In genomic region chrX:105927941-105928860, GRCm38 (mm10) we compare ENCODE assay signal across 8 mouse cellular contexts. TPM values are rescaled to one million over a fixed set of nuclear protein-coding genes. Genes with fewer than 3 reads are reported as not detected.
DNase-seq lines count a peak whose midpoint lies in the region; ATAC-seq and TF ChIP-seq lines count a peak whose summit lies in the region.

No protein-coding gene starts in this region.

- no peak for TF ChIP-seq CTCF in liver, embryonic 14.5 days (IDR thresholded peaks at IDR 0.05; ENCODE audit: low read depth)

- H3K27me3 ChIP-seq in heart, embryonic 11.5 days (ENCODE audit: control insufficient read depth, insufficient read depth, low read length) = no peaks in the 10 kb centered on the region
- 0 out of 2 replicates have a peak, but pooled peaks cover 4% of the 10 kb centered on the region for H3K27me3 ChIP-seq in kidney, embryonic 15.5 days
- H3K27me3 ChIP-seq in liver, embryonic 14.5 days (ENCODE audit: control insufficient read depth, insufficient read depth, low read length) = no peaks in the 10 kb centered on the region
- no peaks in the 10 kb centered on the region for H3K27me3 ChIP-seq in neural tube, embryonic 11.5 days (ENCODE audit: control insufficient read depth, insufficient read depth, low read length)

- 0 out of 2 replicates have a peak, but pooled peaks have one; percentile 20 for ATAC-seq in heart, embryonic 11.5 days (replicated peaks; ENCODE audit: insufficient number of reproducible peaks, low FRiP score, low TSS enrichment)
- ATAC-seq in kidney, embryonic 15.5 days (replicated peaks; ENCODE audit: low FRiP score) = peak; percentile 73
- peak; percentile 46 for ATAC-seq in liver, embryonic 14.5 days (ENCODE audit: insufficient read depth)
- ATAC-seq in neural tube, embryonic 11.5 days (ENCODE audit: insufficient read depth, low FRiP score, low TSS enrichment) = peak; percentile 74

- H3K9me3 ChIP-seq in heart, embryonic 11.5 days (replicated peaks; ENCODE audit: control insufficient read depth, low read length) = no peaks in the 10 kb centered on the region; the same call in 1 of the 2 replicates
- no peaks in the 10 kb centered on the region for H3K9me3 ChIP-seq in kidney, embryonic 15.5 days (replicated peaks)
- H3K9me3 ChIP-seq in liver, embryonic 14.5 days (ENCODE audit: control insufficient read depth, low read length) = no peaks in the 10 kb centered on the region
- no peaks in the 10 kb centered on the region for H3K9me3 ChIP-seq in neural tube, embryonic 11.5 days (ENCODE audit: control insufficient read depth, low read length)

- WGBS in heart, embryonic 11.5 days (ENCODE audit: insufficient replicate concordance) = 13% methylated on average over 47 of the region's 69 CpGs
- WGBS in kidney, embryonic 15.5 days = 18% methylated on average over 48 of the region's 69 CpGs
- WGBS in liver, embryonic 14.5 days (ENCODE audit: insufficient replicate concordance) = 22% methylated on average over 55 of the region's 69 CpGs
- WGBS in neural tube, embryonic 11.5 days = 23% methylated on average over 34 of the region's 69 CpGs

- H3K4me3 ChIP-seq in heart, embryonic 11.5 days (ENCODE audit: low read depth, low read length) = peak overlapping the region; percentile 71
- peak overlapping the region; percentile 72 for H3K4me3 ChIP-seq in kidney, embryonic 15.5 days (replicated peaks)
- H3K4me3 ChIP-seq in liver, embryonic 14.5 days (ENCODE audit: insufficient read depth in 1 of 2, low read depth in 2 of 2, low read length in 2 of 2) = peak overlapping the region; percentile 85 to 94
- peak overlapping the region; percentile 61 for H3K4me3 ChIP-seq in neural tube, embryonic 11.5 days (ENCODE audit: low read depth, low read length)

- H3K4me1 ChIP-seq in heart, embryonic 11.5 days (ENCODE audit: control insufficient read depth, insufficient read depth, low read length) = peaks cover 4% of the 10 kb centered on the region
- H3K4me1 ChIP-seq in kidney, embryonic 15.5 days = peaks cover 13% of the 10 kb centered on the region; the same call in 1 of the 2 replicates
- peaks cover 0 to 14% of the 10 kb centered on the region in 2 experiments; a peak in 2 of 4 replicates for H3K4me1 ChIP-seq in liver, embryonic 14.5 days (replicated peaks; ENCODE audit: control insufficient read depth in 2 of 2, insufficient read depth in 2 of 2, low read length in 1 of 2)
- no peaks in the 10 kb centered on the region for H3K4me1 ChIP-seq in neural tube, embryonic 11.5 days (ENCODE audit: control insufficient read depth, insufficient read depth, low read length)

- H3K4me2 ChIP-seq in heart, embryonic 11.5 days = peak overlapping the region; percentile 63
- peak overlapping the region; percentile 50 for H3K4me2 ChIP-seq in kidney, embryonic 15.5 days
- H3K4me2 ChIP-seq in liver, embryonic 14.5 days (ENCODE audit: low read depth) = peak overlapping the region; percentile 70
- H3K4me2 ChIP-seq in neural tube, embryonic 11.5 days (ENCODE audit: low read depth) = peak overlapping the region; percentile 39

- DNase-seq in A20 (ENCODE audit: low read depth, low spot score) = peak; percentile 63
- DNase-seq in adrenal gland, adult (ENCODE audit: inconsistent age in 2 of 2, low spot score in 1 of 2) = peak; percentile 51 to 62
- peak; percentile 54 for DNase-seq in embryo, embryonic 9.5 days (ENCODE audit: extremely low spot score)
- no peak for DNase-seq in liver, embryonic 14.5 days (ENCODE audit: low read depth in 3 of 3, low spot score in 3 of 3)
- DNase-seq in neural tube, embryonic 11.5 days (ENCODE audit: low spot score) = peak; percentile 53
- peak; percentile 12 to 31 for DNase-seq in thymus, adult 18-20 months

- peak overlapping the region; percentile 94 for H3K9ac ChIP-seq in heart, embryonic 11.5 days (ENCODE audit: low read depth, low read length)
- H3K9ac ChIP-seq in kidney, embryonic 15.5 days = peak overlapping the region; percentile 72
- peak overlapping the region; percentile 88 for H3K9ac ChIP-seq in liver, embryonic 14.5 days (replicated peaks)
- H3K9ac ChIP-seq in neural tube, embryonic 11.5 days (ENCODE audit: low read length) = peak overlapping the region; percentile 79

- H3K36me3 ChIP-seq in heart, embryonic 11.5 days (ENCODE audit: control insufficient read depth, insufficient read depth, low read length) = no peaks in the 10 kb centered on the region
- no peaks in the 10 kb centered on the region for H3K36me3 ChIP-seq in kidney, embryonic 15.5 days
- no peaks in the 10 kb centered on the region for H3K36me3 ChIP-seq in liver, embryonic 14.5 days (replicated peaks; ENCODE audit: control insufficient read depth, insufficient read depth, low read depth)
- no peaks in the 10 kb centered on the region; the same call in 1 of the 2 replicates for H3K36me3 ChIP-seq in neural tube, embryonic 11.5 days (ENCODE audit: control insufficient read depth, insufficient read depth, low read length)

- no peak for TF ChIP-seq EP300 in liver, embryonic 14.5 days (IDR thresholded peaks at IDR 0.05; ENCODE audit: low read depth)

- peak overlapping the region; percentile 95 for H3K27ac ChIP-seq in heart, embryonic 11.5 days (ENCODE audit: low read depth, low read length)
- H3K27ac ChIP-seq in kidney, embryonic 15.5 days = peak overlapping the region; percentile 93
- peak overlapping the region; percentile 24; the same call in 1 of the 2 replicates for H3K27ac ChIP-seq in liver, embryonic 14.5 days
- H3K27ac ChIP-seq in neural tube, embryonic 11.5 days (ENCODE audit: low read depth, low read length) = peak overlapping the region; percentile 69

RNA-seq across cellular contexts. Expression of gene Atrx, which starts 1.0 kb away (rescaled TPM):
- polyA plus RNA-seq in heart, embryonic 11.5 days (2014; fragmentation: Nextera tagmentation; extraction: Ambion mirVana) = 121 and 143 TPM in 2 replicates
- 207 and 209 TPM in 2 replicates for polyA plus RNA-seq in kidney, embryonic 15.5 days (2015; fragmentation: Nextera tagmentation; extraction: Ambion mirVana)
- polyA plus RNA-seq in liver, embryonic 14.5 days (2012; rRNA removed) = 13.3 and 16.7 TPM in 2 replicates
- 27.4 and 30.1 TPM in 2 replicates for polyA plus RNA-seq in liver, embryonic 14.5 days (2014; fragmentation: Nextera tagmentation; extraction: Ambion mirVana)
- 179 and 182 TPM in 2 replicates for polyA plus RNA-seq in neural tube, embryonic 11.5 days (2014; fragmentation: Nextera tagmentation; extraction: Ambion mirVana)

Comparison
In these comparisons a context has a peak if more than half of its experiments do, and no peak if none do; other contexts are left out.
1. DNase-seq: peak in A20 (single experiment), adrenal gland, adult (2 of 2), embryo, embryonic 9.5 days (single experiment), neural tube, embryonic 11.5 days (single experiment) and thymus, adult 18-20 months (2 of 2); none in liver, embryonic 14.5 days (0 of 3).
2. ATAC-seq: peak in every context shown above with its lines; median percentile 74 in neural tube, embryonic 11.5 days; 73 in kidney, embryonic 15.5 days; 46 in liver, embryonic 14.5 days; 20 in heart, embryonic 11.5 days.
3. H3K27ac ChIP-seq: peak in every context shown above with its lines; median percentile 95 in heart, embryonic 11.5 days; 93 in kidney, embryonic 15.5 days; 69 in neural tube, embryonic 11.5 days; 24 in liver, embryonic 14.5 days.
4. Peak in every context shown above with its lines, with median percentiles within 50 percentile points of each other: H3K4me2 ChIP-seq, H3K4me3 ChIP-seq and H3K9ac ChIP-seq.